Mouse (Mus musculus): ENCODE measurements around the gene B4galt1. TPM values are rescaled to one million over a fixed set of nuclear protein-coding genes. Genes with fewer than 3 reads are reported as not detected.

The B4galt1 gene
- 119 and 206 TPM in 2 replicates for polyA plus RNA-seq (2012; rRNA removed)

GRCm38 (mm10) chr4:40853565-40854386 is at the start of gene B4galt1:
B4galt1 (minus strand) TSS chr4:40854005.

GRCm38 (mm10) chr4:40757780-40758420 is 95.9 kb downstream of the B4galt1 start, which contains the start of gene Smu1:
Smu1 (minus strand) TSS chr4:40757923.

Other genes starting within 250 kb of the B4galt1 start
- 4.4 and 6.4 TPM in 2 replicates for gene Aptx, start 150.8 kb downstream of the B4galt1 start, polyA plus RNA-seq (2012; rRNA removed)
- gene Dnaja1, start 131.9 kb downstream of the B4galt1 start, polyA plus RNA-seq (2012; rRNA removed) = 2.2 and 3.5 TPM in 2 replicates
- gene Smu1, start 96.1 kb downstream of the B4galt1 start, polyA plus RNA-seq (2012; rRNA removed) = 14.8 and 19.7 TPM in 2 replicates
- 14.2 and 27.8 TPM in 2 replicates for gene Spink4, start 66.0 kb upstream of the B4galt1 start, polyA plus RNA-seq (2012; rRNA removed)
- gene Bag1, start 94.3 kb upstream of the B4galt1 start, polyA plus RNA-seq (2012; rRNA removed) = 266 and 423 TPM in 2 replicates
- 5.1 and 5.2 TPM in 2 replicates for gene Chmp5, start 94.4 kb upstream of the B4galt1 start, polyA plus RNA-seq (2012; rRNA removed)
- gene Nfx1, start 116.9 kb upstream of the B4galt1 start, polyA plus RNA-seq (2012; rRNA removed) = 34.8 and 37.3 TPM in 2 replicates
- gene Aqp7, start 194.1 kb upstream of the B4galt1 start, polyA plus RNA-seq (2012; rRNA removed) = 3.5 and 5.0 TPM in 2 replicates
- 0.90 and 2.0 TPM in 2 replicates for gene Aqp3, start 244.2 kb upstream of the B4galt1 start, polyA plus RNA-seq (2012; rRNA removed)